Mouse (Mus musculus) regulatory T cell (primary cell): ENCODE results near the gene Iqcn.

ENCODE experiments used
- in situ Hi-C: fragments of 300-600 bp; cut with MboI, MseI; formaldehyde crosslinking; loops from one replicate; pipeline ENCODE4 v1.15.1; 2025; ENCODE audit warnings: high pct_unique_total_duplicates

Gene Iqcn

DNA sequence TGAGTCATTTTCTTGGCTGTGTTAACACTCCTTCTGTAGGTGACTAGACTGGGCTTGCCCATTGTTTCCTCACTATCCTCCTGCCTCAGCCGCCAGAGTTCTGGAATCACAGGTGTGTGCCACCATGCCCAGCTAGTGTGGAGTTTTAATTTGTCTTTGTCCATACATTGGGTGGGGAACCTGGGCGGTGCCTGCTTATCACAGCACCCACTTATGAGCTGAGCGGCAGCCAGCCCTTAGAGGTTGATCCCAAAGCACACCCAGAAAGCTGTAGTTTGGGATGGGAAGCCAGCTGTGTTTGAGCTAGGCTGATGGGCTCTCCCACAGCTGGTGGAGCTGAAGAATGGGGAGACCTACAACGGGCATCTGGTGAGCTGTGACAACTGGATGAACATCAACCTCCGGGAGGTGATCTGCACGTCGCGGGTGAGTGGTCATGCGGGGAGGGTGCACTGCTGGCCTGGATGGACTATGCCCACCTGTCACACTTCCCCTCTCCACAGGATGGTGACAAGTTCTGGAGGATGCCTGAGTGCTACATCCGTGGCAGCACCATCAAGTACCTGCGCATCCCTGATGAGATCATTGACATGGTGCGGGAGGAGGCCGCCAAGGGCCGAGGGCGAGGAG lies 25.7 kb upstream of the Iqcn start:
- in situ Hi-C loops = no loop called here

DNA sequence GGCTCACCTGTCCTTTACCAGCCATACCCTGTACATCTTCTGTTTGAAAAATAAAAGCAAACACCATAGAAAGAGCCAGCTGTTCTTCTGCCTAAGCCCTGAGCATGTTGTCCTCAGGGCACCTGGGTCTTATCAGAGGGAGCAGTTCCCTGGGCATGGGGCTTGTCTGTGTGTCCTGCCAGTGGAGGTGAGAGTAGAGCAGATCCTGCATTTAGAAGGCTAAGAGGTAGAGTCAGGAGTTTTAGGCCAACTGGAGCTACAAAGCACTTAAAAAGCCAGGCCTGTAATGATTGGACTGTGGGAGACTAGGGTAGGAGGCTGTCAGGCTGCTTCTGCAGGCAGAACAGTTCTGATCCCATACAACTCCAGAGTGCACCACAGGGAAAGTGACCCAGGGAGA lies 24.6 kb upstream of the Iqcn start:
- in situ Hi-C loops = no loop called here

DNA sequence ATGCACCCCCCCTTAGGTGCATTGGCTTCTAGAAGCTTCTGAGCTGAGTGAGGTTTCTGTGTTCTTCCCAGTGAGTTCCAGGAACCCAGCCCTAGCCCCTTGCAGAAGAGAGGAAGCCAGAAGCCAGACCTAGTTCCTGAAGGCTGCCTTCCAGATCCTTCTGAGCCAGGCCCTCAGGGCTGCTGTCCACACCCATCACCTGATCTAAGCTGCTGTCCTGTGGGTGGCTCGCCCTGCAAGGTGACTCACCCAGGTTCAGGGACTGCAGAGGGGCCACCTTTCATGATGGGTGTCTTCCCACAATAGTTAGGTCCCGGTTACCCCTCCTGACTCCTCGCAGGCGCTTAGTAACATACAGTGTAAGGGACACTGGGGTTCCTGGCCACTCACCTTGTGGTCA lies 23.9 kb upstream of the Iqcn start:
- in situ Hi-C loops = no loop called here

DNA sequence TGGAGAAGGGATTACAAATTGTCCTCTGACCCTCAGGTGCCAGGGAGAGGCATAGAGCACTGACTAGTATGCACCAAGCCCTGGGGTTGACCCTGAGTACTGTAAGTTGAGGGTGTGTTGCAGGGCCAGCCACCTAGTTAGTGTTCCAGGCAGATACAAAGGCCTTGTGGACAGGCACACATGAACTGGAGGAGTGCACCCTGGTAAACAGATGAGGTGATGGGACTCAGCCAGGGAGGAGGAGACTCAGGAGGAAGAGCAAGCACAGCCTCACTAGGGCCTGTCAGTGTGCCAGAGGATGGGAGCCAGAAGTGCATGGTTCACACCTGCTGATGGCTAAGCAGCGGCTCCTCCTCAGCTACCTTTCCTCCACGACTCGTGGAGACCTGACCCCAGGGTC lies 23.2 kb upstream of the Iqcn start:
- in situ Hi-C loops = no loop called here

DNA sequence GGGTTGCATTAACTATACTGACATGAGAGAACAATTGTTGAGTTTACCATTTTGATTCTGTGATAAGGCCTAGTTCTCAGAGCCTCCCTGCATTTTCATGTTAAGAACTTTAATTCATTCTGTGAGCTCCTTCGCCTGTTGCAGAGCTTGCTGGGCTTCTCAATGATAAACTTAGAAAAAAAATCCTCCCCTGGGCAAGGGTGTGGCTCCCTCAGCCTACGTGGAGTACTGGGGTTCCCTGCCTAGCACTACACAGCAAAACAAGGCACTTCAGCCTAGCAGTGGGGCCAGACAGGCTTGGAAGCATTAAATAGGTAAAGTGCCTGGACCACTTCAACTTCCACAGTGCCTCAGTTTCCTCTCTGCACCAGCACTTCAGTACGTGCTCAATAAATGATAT lies 21.8 kb upstream of the Iqcn start:
- in situ Hi-C loops = no loop called here

DNA sequence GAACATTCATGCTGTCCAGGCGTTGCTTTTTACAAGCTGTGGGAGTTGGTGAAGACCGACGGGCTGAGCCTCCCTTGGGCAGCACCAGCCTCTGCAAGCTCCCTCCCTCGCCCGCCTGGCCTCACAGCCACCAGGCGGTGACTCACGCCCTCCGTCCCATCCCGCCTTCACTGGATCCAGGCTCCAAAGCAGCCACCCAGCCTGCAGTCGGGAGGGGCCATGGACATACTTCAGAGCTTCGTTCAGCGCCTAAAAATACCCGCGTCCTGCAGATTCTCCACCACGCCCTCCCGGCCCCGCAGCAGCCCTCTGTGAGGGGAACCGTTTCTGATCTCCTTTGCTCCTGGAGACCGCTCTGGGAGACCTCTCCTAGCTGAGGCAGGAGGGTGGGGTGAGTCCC lies 21.1 kb upstream of the Iqcn start:
- in situ Hi-C loops = no loop called here

DNA sequence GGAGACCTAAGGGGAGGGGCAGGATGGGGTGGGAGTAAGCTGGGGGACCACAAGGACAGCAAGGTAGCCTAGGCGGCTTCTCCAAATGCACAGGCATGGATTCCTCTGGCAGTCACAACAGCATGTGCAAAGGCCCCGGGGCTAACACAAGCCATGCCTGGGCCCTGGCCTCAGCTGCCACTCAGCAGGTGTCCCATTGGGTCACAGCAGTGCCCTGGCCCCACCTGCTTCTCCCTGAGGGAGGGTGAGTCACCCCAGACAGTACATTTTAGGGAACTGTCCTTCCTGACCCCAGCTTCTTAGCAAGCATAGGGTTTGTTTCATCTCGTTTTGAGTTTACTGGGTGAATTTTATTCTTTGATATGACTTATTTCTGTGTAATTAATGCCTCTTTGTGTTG lies 20.6 kb upstream of the Iqcn start:
- in situ Hi-C loops = no loop called here

DNA sequence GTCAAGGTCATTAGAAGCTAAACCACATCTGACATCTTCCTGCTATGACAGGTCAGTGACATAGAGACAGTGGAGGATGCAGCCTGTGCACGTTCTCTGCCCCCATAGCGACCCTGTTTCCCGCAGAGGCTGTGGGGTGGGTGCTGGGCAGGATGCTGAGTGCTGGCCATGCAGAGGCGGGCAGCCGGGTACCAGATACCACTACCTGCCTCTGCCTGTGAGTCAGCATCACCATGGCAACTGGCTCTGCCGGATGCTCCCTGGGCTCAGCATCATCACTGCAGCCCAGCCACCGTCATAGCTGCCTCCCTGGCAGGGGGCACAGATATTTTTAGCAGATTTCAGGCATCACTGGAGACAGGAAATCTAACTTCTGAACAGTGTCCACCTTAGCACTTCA lies 19.0 kb upstream of the Iqcn start:
- in situ Hi-C loops = no loop called here

DNA sequence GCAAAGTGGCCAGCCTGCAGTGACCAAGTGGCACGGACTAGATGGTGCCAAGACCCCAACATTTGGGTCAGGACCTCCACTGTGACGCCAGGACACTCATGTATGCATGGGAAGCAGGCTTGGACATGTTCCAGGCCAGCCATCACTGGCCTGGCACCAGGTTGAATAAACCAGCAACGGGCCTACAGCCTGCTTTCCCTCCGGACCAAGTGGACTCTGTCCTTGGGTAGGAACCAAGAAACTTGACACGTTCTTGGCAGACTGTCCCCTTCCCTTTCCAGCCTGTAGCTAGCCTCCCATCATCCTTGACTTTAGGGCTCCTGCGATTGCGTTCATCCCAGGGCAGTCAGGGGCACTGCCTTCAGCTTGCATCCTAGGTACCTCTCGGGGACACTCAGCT lies 15.7 kb upstream of the Iqcn start:
- in situ Hi-C loops = no loop called here

DNA sequence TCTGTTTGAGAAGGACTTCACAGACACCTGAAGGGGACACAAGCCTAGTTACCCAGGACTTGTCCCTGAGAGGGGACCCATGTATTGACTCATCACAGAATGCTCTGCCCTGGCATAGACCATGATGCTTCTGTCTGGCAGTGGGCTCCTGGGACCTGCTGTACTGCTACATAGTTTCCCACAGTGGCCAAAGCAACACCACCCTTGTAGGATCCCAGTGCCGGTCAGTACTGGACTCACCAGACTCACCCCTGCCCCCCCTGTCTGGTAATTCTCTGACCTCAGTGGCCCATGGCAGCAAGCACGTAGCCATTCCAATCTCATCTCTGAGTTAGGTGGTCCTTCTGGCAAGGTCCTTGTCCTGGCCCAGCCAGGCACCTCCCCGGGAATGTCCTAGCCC lies 15.1 kb upstream of the Iqcn start:
- in situ Hi-C loops = no loop called here

DNA sequence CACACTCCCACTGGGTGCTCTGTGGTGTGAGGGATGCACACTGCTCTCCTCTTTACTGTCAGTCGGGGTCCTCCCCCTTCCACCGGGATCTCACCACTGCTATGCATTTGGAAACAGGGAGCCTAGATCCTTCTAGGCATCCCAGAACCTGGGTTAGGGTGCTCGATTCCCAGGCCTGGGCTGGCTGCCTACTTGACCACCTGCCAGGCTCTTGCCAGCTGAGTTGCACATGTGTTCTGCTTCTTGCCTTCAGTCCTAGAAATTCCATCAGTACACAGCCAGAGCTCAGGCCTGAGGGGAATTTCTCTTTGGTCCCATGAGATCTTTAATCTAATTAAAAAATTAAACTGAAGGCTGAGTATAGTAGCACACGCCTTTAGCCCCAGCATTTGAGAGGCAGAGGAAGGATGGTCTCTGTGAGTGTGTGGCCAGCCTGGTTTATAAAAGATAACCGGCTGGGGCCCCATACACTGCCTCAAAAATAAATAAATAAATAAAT lies 13.3 kb upstream of the Iqcn start:
- in situ Hi-C loops = no loop called here

DNA sequence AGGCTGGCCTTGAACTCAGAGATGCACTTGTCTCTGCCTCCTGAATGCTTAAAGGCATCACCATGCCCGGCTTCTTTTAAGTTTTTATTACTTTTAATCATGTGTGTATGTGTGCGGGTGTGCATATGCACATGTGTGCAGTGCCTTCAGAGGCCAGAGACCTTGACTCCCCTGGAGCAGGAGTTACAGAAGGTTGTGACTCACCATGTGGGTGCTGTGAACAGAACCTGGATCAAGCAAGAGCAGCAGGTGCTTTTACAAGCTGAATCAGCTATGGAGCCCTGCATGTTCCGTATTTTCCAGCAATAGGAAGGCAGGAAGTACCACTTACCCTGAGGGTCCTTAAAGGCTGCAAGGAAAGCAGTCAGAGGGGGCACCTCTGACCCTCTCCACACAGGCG lies 12.0 kb upstream of the Iqcn start:
- in situ Hi-C loops = no loop called here

DNA sequence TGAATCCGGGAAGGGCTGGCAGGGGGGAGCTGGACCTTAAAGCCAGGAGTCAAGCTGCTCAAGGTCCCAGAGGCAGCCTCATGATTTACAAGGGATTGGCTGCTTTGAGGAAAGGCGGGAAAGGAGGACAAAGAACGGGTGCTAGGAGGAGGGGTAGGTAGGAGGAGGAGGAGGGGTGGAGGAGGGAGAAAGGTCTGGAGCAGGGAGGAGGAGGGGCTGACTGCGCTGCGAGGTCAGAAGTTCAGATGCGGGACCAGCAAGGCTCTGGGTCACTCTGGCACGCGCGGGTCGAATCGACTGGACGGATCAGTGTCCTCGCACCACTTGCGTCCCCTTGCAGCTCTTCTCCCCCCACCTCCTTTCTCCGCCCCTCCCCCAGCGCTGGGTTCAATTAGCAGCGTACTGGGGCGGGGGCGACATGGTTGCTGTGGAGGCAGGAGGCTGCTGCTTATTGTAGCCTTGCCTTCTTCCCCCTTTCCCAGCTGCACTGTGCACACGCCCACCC lies 11.5 kb upstream of the Iqcn start:
- in situ Hi-C loops = no loop called here

DNA sequence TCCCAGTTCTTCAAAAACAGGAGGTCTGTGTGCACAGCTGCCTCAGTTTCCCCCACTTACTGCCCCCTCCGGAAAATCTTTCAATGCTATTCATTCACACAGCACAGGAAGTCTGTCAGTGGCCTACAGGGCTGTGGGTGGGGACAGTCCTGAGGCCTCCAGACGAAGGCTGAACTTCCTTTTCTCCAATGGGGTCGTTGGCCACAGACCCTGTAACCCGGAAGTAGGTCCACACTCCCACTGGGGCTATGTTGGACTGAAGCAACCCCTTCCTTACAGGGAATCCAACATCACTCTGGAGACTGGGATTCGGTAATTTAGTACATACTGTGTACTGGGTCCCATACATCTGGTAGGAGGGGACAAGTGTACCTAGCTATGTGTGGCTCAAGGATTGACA lies 9.6 kb upstream of the Iqcn start:
- in situ Hi-C loops = no loop called here

DNA sequence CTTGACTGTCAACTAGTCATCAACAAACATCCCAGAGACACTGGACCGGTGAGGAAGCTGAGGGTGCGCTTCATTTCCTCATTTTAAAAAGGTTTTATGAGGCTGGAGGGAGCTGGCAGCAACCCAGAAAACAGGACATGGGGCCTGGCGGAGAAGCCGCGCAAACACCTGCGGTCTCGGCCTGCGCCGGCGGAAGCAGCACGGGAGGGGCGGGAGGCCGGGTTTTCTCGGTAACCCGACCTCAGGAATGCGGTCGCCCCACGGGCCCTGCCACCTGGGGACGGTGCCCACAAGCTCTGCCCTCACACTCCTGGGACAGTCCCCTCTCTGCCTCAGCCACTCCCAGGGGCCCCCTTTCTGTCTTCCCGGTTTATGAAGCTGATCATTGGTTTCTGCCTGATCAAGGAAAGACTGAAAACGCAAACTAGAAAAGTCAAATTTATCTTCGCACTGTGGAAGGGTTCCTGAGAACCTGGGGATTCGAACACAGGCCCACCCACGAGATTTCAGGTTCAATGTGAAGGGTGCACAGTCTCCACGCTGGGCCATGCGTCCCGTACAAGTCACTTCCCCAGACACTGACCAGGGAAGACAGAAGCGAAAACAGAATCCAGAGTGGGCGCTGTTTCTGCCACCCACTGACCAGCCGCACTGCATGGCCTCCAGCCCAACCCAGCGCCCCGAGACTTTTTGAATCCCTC lies 7.8 kb upstream of the Iqcn start:
- in situ Hi-C loops = no loop called here

DNA sequence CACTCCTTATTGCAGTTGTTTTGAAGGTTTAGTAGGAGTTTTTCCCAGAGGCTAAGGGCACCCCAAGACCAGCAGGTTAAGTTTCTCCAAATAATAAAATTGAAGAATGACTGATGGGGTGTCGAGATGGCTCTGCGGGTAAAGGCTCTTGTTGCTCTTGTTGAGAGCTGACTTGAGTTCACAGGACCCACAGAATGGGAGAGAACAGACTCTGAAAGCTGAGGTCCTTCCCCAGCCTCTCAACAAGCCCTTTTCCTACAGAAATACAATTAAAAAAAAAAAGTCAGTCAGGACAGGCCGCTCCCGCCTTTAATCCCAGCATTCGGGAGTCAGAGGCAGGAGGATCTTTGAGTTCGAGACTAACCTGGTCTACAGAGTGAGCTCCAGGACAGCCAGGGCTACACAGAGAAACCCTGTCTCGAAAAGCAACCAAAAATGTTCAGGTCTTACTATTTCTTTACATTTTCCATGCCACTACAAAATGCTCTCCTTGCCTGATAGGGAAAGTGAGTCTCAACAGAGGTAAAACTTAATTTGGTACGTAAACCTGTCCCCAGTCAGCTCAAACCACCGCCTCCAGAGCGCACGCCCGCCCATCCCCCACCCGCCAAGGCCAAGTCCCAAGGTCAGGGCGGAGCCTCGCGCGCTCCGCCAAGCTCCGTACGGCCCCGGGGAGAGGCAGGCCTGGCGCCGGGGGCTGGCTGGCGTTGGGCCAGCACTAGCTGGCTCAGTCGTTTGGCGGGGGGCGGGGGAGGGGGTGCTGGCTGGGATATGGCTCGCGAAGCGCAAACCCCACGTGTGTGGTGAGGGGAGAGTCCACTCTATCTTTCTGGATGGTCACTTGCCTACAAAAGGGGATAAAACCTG lies 7.0 kb upstream of the Iqcn start:
- in situ Hi-C loops = no loop called here

DNA sequence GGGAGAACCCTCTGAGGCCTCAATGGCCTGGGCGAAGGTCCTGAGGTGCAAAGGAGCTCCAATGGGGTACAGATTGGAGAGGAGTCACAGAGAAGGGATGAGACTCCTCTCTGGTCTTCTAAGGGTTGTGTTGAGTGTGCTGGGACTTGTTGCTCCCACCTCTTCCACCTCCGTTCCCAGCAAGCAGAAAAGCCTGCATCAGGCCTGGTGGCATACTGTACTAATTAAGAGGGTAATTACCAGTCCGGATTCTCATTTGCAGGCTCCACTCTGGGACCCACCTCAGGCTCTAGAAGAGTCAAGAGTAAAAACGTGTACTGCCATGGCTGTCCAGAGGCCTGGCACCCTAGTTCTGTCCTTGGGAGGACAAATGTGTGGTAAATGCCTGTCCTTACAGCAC lies 6.3 kb upstream of the Iqcn start:
- in situ Hi-C loops = no loop called here

DNA sequence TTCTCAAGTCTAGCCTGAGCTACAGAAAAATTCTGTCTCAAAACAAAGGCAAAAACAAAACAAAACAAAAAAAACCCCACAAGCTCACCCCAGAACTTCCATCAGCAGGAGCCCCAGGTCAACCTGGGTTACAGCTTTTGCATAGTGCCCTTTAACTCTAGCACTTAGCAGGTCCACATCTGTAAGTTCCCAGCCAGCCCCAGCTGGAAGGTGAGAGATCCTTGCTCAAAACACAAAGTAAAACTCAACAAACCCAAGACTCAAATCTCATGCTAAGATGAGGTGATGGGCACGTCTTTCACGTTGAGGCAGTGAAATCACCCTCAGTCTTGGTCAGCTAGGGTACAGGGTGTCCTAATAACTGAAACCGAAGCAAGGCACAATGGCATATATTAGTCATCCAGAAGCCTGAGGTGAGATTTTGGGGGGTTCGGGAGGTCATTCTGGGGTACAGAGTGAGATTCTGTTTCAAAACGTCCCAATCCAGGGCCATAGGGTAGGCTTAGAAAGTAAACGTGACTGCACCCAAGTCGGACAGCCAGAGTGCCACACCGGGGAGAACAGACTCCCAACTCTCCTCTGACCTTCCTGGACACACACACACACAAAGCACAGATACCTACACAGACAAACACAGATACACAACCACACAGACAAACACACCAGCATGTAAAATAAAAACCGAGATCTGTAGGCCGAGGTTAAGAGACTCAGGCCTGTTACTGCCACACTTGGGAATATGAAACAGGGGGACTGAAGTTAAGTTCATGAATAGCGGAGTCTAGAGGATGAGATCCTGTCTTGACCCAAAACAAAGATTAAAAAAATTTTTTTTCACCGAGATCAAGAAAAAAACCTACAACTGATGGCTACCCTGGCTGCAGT lies 5.6 kb upstream of the Iqcn start:
- in situ Hi-C loops = no loop called here

DNA sequence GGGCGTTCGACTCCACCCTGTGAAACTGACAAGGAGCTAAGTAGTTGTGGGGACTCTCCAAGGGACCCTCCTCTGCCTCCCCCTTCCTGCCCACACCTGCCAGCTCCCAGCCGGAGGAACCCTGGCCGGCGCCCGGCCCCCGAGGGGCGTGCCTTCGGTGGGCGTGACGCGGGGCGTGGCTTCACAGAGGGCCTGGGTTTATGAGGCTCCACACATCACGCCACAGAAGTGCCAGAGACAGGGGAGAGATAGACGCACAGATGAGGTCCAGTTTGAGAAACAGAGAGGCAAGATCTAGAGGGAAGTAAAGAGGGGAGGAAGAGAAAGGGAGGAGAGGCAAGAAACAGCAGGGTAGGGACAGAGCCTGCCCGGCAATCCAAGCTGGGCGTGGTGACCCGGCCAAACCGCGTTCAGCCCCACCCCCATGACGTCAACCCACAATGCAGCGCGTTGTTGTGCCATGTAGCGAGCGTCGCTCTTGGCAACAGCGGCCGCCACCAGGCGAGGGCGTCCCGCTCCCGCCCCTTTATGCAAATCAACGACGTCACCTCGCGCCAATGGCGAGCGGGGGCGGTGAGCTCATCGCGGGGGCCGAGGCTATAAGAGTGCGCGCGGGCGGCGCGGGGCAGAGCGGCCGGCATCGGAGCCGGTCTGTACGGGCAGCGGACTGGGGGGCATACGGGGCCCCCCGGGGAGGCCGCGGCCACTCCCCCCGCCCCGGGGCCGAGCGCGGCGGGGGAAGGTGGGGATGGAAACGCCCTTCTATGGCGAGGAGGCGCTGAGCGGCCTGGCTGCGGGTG lies 4.7 kb upstream of the Iqcn start, which contains the start of gene Jund:
Jund (plus strand) TSS at position 640 of the 800 bp plus-strand sequence.
- in situ Hi-C loops = no loop called here

DNA sequence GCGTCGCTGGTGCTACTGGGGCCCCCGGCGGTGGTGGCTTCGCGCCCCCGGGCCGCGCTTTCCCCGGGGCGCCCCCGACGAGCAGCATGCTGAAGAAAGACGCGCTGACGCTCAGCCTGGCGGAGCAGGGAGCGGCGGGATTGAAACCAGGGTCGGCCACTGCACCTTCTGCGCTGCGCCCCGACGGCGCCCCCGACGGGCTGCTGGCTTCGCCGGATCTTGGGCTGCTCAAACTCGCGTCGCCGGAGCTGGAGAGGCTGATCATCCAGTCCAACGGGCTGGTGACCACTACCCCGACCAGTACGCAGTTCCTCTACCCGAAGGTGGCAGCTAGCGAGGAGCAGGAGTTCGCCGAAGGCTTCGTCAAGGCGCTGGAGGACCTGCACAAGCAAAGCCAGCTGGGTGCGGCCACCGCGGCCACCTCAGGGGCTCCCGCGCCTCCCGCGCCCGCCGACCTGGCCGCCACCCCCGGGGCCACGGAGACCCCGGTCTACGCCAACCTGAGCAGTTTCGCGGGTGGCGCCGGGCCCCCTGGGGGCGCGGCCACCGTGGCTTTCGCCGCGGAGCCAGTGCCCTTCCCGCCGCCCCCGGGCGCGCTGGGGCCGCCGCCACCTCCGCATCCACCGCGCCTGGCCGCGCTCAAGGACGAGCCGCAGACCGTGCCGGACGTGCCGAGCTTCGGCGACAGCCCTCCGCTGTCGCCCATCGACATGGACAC lies 4.0 kb upstream of the Iqcn start:
- in situ Hi-C loops = no loop called here
